Comparison of ENCODE assay signal across 9 mouse cellular contexts in genomic region chr10:78008169-78008568, GRCm38 (mm10). TPM values are rescaled to one million over a fixed set of nuclear protein-coding genes. Genes with fewer than 3 reads are reported as not detected.
DNase-seq lines count a peak whose midpoint lies in the region; ATAC-seq and TF ChIP-seq lines count a peak whose summit lies in the region.
"Had no signal": no experiment of that assay in that cellular context is flagged by ENCODE, and none has a peak within 500 bp of the region (broad histone marks: within the 10 kb centered on the region; RNA-seq: fewer than 3 reads in every experiment).

No protein-coding gene starts in this region.

- TF ChIP-seq EP300 in stomach, postnatal 0 days (optimal IDR thresholded peaks at IDR 0.05): no peak

- H3K4me1 ChIP-seq in neural tube, embryonic 11.5 days (ENCODE audit: control insufficient read depth, insufficient read depth, low read length): peaks cover 15% of the 10 kb centered on the region
- peaks cover 34% of the 10 kb centered on the region for H3K4me1 ChIP-seq in heart, embryonic 16.5 days (ENCODE audit: control insufficient read depth, insufficient read depth, low read length)
- peaks cover 72% of the 10 kb centered on the region for H3K4me1 ChIP-seq in liver, embryonic 13.5 days (replicated peaks)
- peaks cover 9% of the 10 kb centered on the region for H3K4me1 ChIP-seq in stomach, postnatal 0 days (replicated peaks; ENCODE audit: control insufficient read depth, insufficient read depth)

- H3K9me3 ChIP-seq in neural tube, embryonic 11.5 days (ENCODE audit: control insufficient read depth, low read length): no peaks in the 10 kb centered on the region
- no peaks in the 10 kb centered on the region for H3K9me3 ChIP-seq in heart, embryonic 16.5 days (replicated peaks; ENCODE audit: control insufficient read depth, low read length)
- no peaks in the 10 kb centered on the region for H3K9me3 ChIP-seq in liver, embryonic 13.5 days (replicated peaks)
- H3K9me3 ChIP-seq in stomach, postnatal 0 days (ENCODE audit: control insufficient read depth, low read length): no peaks in the 10 kb centered on the region

- H3K4me2 ChIP-seq in neural tube, embryonic 11.5 days (ENCODE audit: low read depth): peak overlapping the region; percentile 81
- peak overlapping the region; percentile 84 for H3K4me2 ChIP-seq in heart, embryonic 16.5 days (ENCODE audit: low read depth, low read length)
- peak overlapping the region; percentile 98 for H3K4me2 ChIP-seq in liver, embryonic 13.5 days
- peak overlapping the region; percentile 84 for H3K4me2 ChIP-seq in stomach, postnatal 0 days (replicated peaks; ENCODE audit: low read depth)

- WGBS in neural tube, embryonic 11.5 days: 80% methylated on average over 3 of the region's 3 CpGs
- WGBS in heart, embryonic 16.5 days: 65% methylated on average over 3 of the region's 3 CpGs
- 24% methylated on average over 3 of the region's 3 CpGs for WGBS in liver, embryonic 13.5 days (ENCODE audit: insufficient replicate concordance)
- WGBS in stomach, postnatal 0 days: 79% methylated on average over 3 of the region's 3 CpGs

- peak overlapping the region; percentile 84 for H3K9ac ChIP-seq in neural tube, embryonic 11.5 days (ENCODE audit: low read length)
- H3K9ac ChIP-seq in heart, embryonic 16.5 days (ENCODE audit: low read length): peak overlapping the region; percentile 96
- peak overlapping the region; percentile 96 for H3K9ac ChIP-seq in liver, embryonic 13.5 days
- H3K9ac ChIP-seq in stomach, postnatal 0 days (ENCODE audit: low read length): peak overlapping the region; percentile 79

- TF ChIP-seq CTCF in stomach, postnatal 0 days (IDR thresholded peaks at IDR 0.05; ENCODE audit: low read depth): no peak

- H3K27me3 ChIP-seq in neural tube, embryonic 11.5 days (ENCODE audit: control insufficient read depth, insufficient read depth, low read length): no peaks in the 10 kb centered on the region
- H3K27me3 ChIP-seq in heart, embryonic 16.5 days (ENCODE audit: control insufficient read depth, insufficient read depth, low read length): no peaks in the 10 kb centered on the region
- no peaks in the 10 kb centered on the region for H3K27me3 ChIP-seq in liver, embryonic 13.5 days
- H3K27me3 ChIP-seq in stomach, postnatal 0 days (ENCODE audit: control insufficient read depth, insufficient read depth, low read length): no peaks in the 10 kb centered on the region

- no peak overlapping the region for H3K27ac ChIP-seq in neural tube, embryonic 11.5 days (ENCODE audit: low read depth, low read length)
- H3K27ac ChIP-seq in heart, embryonic 16.5 days (ENCODE audit: low read length): peak overlapping the region; percentile 100
- peak overlapping the region; percentile 99 for H3K27ac ChIP-seq in liver, embryonic 13.5 days
- H3K27ac ChIP-seq in stomach, postnatal 0 days (replicated peaks): no peak overlapping the region; the same call in 1 of the 2 replicates

- H3K4me3 ChIP-seq in neural tube, embryonic 11.5 days (ENCODE audit: low read depth, low read length): 0 out of 2 replicates have a peak overlapping the region, but pooled peaks have one; percentile 6
- H3K4me3 ChIP-seq in heart, embryonic 16.5 days (ENCODE audit: low read length): peak overlapping the region; percentile 83
- H3K4me3 ChIP-seq in liver, embryonic 13.5 days (replicated peaks): peak overlapping the region; percentile 89
- H3K4me3 ChIP-seq in stomach, postnatal 0 days (ENCODE audit: low read depth, low read length): peak overlapping the region; percentile 79; the same call in 1 of the 2 replicates

- DNase-seq in neural tube, embryonic 11.5 days (ENCODE audit: low spot score): no peak
- DNase-seq in neural tube, embryonic 10.5 days (ENCODE audit: extremely low spot score, low spot score): no peak
- peak; percentile 72 for DNase-seq in liver, embryonic 13.5 days
- DNase-seq in stomach, postnatal 0 days (ENCODE audit: low spot score): no peak
- DNase-seq in frontal cortex, adult 2 months (ENCODE audit: extremely low spot score in 1 of 2, low spot score in 1 of 2): no peak
- no peak for DNase-seq in cerebellum, adult 9-10 months
- DNase-seq in spleen, postnatal 4 days (ENCODE audit: low spot score in 2 of 2): no peak
- DNase-seq: thymus, postnatal 25 days had no signal

- ATAC-seq in neural tube, embryonic 11.5 days (ENCODE audit: insufficient read depth, low FRiP score, low TSS enrichment): no peak
- no peak for ATAC-seq in heart, embryonic 16.5 days (replicated peaks; ENCODE audit: extremely low read depth, insufficient read depth, low FRiP score)
- ATAC-seq in liver, embryonic 13.5 days (ENCODE audit: low read depth): peak; percentile 62
- ATAC-seq in stomach, postnatal 0 days (ENCODE audit: low FRiP score, low TSS enrichment): no peak

- H3K36me3 ChIP-seq in neural tube, embryonic 11.5 days (ENCODE audit: control insufficient read depth, insufficient read depth, low read length): no peaks in the 10 kb centered on the region; the same call in 1 of the 2 replicates
- H3K36me3 ChIP-seq in heart, embryonic 16.5 days (ENCODE audit: control insufficient read depth, insufficient read depth): no peaks in the 10 kb centered on the region
- H3K36me3 ChIP-seq in liver, embryonic 13.5 days: peaks cover 33% of the 10 kb centered on the region
- no peaks in the 10 kb centered on the region for H3K36me3 ChIP-seq in stomach, postnatal 0 days (ENCODE audit: control insufficient read depth, insufficient read depth, low read length)

RNA-seq across cellular contexts. Expression of gene Pfkl, which starts 1.7 kb away (rescaled TPM):
- polyA plus RNA-seq in neural tube, embryonic 11.5 days (2014; fragmentation: Nextera tagmentation; extraction: Ambion mirVana): 125 and 127 TPM in 2 replicates
- 203 and 219 TPM in 2 replicates for polyA plus RNA-seq in heart, embryonic 16.5 days (2015; fragmentation: Nextera tagmentation; extraction: Ambion mirVana)
- 94.0 and 98.3 TPM in 2 replicates for polyA plus RNA-seq in liver, embryonic 13.5 days (2015; fragmentation: Nextera tagmentation; extraction: Ambion mirVana)
- 82.4 and 86.1 TPM in 2 replicates for polyA plus RNA-seq in stomach, postnatal 0 days (2015; fragmentation: Nextera tagmentation; extraction: Ambion mirVana)
- polyA plus RNA-seq in frontal cortex, adult 2 months (2012; rRNA removed): 164 and 180 TPM in 2 replicates

RNA-seq across cellular contexts. Expression of gene 1810043G02Rik, which starts 29.8 kb away (rescaled TPM):
- 35.9 and 42.5 TPM in 2 replicates for polyA plus RNA-seq in neural tube, embryonic 11.5 days (2014; fragmentation: Nextera tagmentation; extraction: Ambion mirVana)
- polyA plus RNA-seq in heart, embryonic 16.5 days (2015; fragmentation: Nextera tagmentation; extraction: Ambion mirVana): 19.4 and 20.9 TPM in 2 replicates
- polyA plus RNA-seq in liver, embryonic 13.5 days (2015; fragmentation: Nextera tagmentation; extraction: Ambion mirVana): 4.6 and 5.7 TPM in 2 replicates
- polyA plus RNA-seq in stomach, postnatal 0 days (2015; fragmentation: Nextera tagmentation; extraction: Ambion mirVana): 16.1 and 18.8 TPM in 2 replicates
- polyA plus RNA-seq in frontal cortex, adult 2 months (2012; rRNA removed): 66.6 and 82.8 TPM in 2 replicates

RNA-seq across cellular contexts. Expression of gene Dnmt3l, which starts 33.6 kb away (rescaled TPM):
- polyA plus RNA-seq in neural tube, embryonic 11.5 days (2014; fragmentation: Nextera tagmentation; extraction: Ambion mirVana): not detected in 2 replicates
- 0.13 TPM in 1 of 2 replicates, not detected in the other for polyA plus RNA-seq in heart, embryonic 16.5 days (2015; fragmentation: Nextera tagmentation; extraction: Ambion mirVana)
- polyA plus RNA-seq in liver, embryonic 13.5 days (2015; fragmentation: Nextera tagmentation; extraction: Ambion mirVana): not detected in 2 replicates
- 0.65 and 1.1 TPM in 2 replicates for polyA plus RNA-seq in stomach, postnatal 0 days (2015; fragmentation: Nextera tagmentation; extraction: Ambion mirVana)
- 0.34 and 0.52 TPM in 2 replicates for polyA plus RNA-seq in frontal cortex, adult 2 months (2012; rRNA removed)

RNA-seq across cellular contexts. Expression of gene Aire, which starts 35.2 kb away (rescaled TPM):
- not detected in 2 replicates for polyA plus RNA-seq in neural tube, embryonic 11.5 days (2014; fragmentation: Nextera tagmentation; extraction: Ambion mirVana)
- 1.3 and 3.0 TPM in 2 replicates for polyA plus RNA-seq in heart, embryonic 16.5 days (2015; fragmentation: Nextera tagmentation; extraction: Ambion mirVana)
- not detected in 2 replicates for polyA plus RNA-seq in liver, embryonic 13.5 days (2015; fragmentation: Nextera tagmentation; extraction: Ambion mirVana)
- polyA plus RNA-seq in stomach, postnatal 0 days (2015; fragmentation: Nextera tagmentation; extraction: Ambion mirVana): 0.10 and 0.11 TPM in 2 replicates
- 0.13 and 0.30 TPM in 2 replicates for polyA plus RNA-seq in frontal cortex, adult 2 months (2012; rRNA removed)

RNA-seq across cellular contexts. Expression of gene Trpm2, which starts 37.8 kb away (rescaled TPM):
- 0.58 and 1.4 TPM in 2 replicates for polyA plus RNA-seq in neural tube, embryonic 11.5 days (2014; fragmentation: Nextera tagmentation; extraction: Ambion mirVana)
- polyA plus RNA-seq in heart, embryonic 16.5 days (2015; fragmentation: Nextera tagmentation; extraction: Ambion mirVana): 2.6 and 3.4 TPM in 2 replicates
- 0.73 and 0.94 TPM in 2 replicates for polyA plus RNA-seq in liver, embryonic 13.5 days (2015; fragmentation: Nextera tagmentation; extraction: Ambion mirVana)
- 0.61 and 0.85 TPM in 2 replicates for polyA plus RNA-seq in stomach, postnatal 0 days (2015; fragmentation: Nextera tagmentation; extraction: Ambion mirVana)
- polyA plus RNA-seq in frontal cortex, adult 2 months (2012; rRNA removed): 22.5 and 28.3 TPM in 2 replicates

Comparison
In these comparisons a context has a peak if more than half of its experiments do, and no peak if none do; other contexts are left out.
1. H3K27ac ChIP-seq: peak in heart, embryonic 16.5 days (single experiment) and liver, embryonic 13.5 days (single experiment); none in neural tube, embryonic 11.5 days (single experiment) and stomach, postnatal 0 days (single experiment).
2. H3K4me3 ChIP-seq: peak in every context shown above with its lines; median percentile 89 in liver, embryonic 13.5 days; 83 in heart, embryonic 16.5 days; 79 in stomach, postnatal 0 days; 6 in neural tube, embryonic 11.5 days.
3. Peak in every context shown above with its lines, with median percentiles within 50 percentile points of each other: H3K4me2 ChIP-seq and H3K9ac ChIP-seq.